Mouse (Mus musculus) forebrain, embryonic 14.5 days (tissue): ENCODE results near the gene Runx3. TPM values are rescaled to one million over a fixed set of nuclear protein-coding genes. Genes with fewer than 3 reads are reported as not detected.
A peak's percentile ranks its signal among the peaks of the same experiment; 100 is the strongest.

Source experiments
- ATAC-seq: fragments of 200-750 bp; cut with Nextera tagmentation; 2 replicates; pipeline ENCODE4 v1.8.0; 2017; ENCODE audit warnings: mild to moderate bottlenecking, moderate library complexity
- DNase-seq: peaks from one replicate; pipeline ENCODE4 v3.0.0-alpha.2; 2015; ENCODE audit warnings: low spot score
- H3K27ac ChIP-seq: fragments of 300-500 bp; sonication (generic); 2 replicates; pipeline ENCODE4 v1.5.1; 2014; ENCODE audit warnings: low read depth, mild to moderate bottlenecking, control low read depth, low read length, moderate library complexity
- H3K27me3 ChIP-seq: fragments of 300-500 bp; sonication (generic); replicated peaks from 2 replicates; pipeline ENCODE4 v1.6.1; 2014; ENCODE audit warnings: low read length, control low read depth, mixed read lengths; ENCODE audit not compliant: control insufficient read depth, insufficient read depth
- H3K36me3 ChIP-seq: fragments of 300-500 bp; sonication (generic); 2 replicates; pipeline ENCODE4 v1.6.1; 2014; ENCODE audit warnings: low read length, control low read depth; ENCODE audit not compliant: control insufficient read depth, insufficient read depth
- H3K4me1 ChIP-seq: fragments of 300-500 bp; sonication (generic); 2 replicates; pipeline ENCODE4 v1.6.1; 2014; ENCODE audit warnings: antibody characterized with exemption, low read length, control low read depth; ENCODE audit not compliant: control insufficient read depth, insufficient read depth
- H3K4me2 ChIP-seq: fragments of 300-500 bp; sonication (generic); 2 replicates; pipeline ENCODE4 v1.6.1; 2014; ENCODE audit warnings: mild to moderate bottlenecking, control low read depth, low read length
- H3K4me3 ChIP-seq: fragments of 300-500 bp; sonication (generic); 2 replicates; pipeline ENCODE4 v1.5.1; 2014; ENCODE audit warnings: low read depth, low read length, control low read depth
- H3K9ac ChIP-seq: fragments of 300-500 bp; sonication (generic); 2 replicates; pipeline ENCODE4 v1.6.1; 2014; ENCODE audit warnings: mild to moderate bottlenecking, low read length, control low read depth, moderate library complexity
- H3K9me3 ChIP-seq: fragments of 300-500 bp; sonication (generic); replicated peaks from 2 replicates; pipeline ENCODE4 v1.6.1; 2016; ENCODE audit warnings: low read length, control low read depth, mixed read lengths; ENCODE audit not compliant: control insufficient read depth
- whole genome bisulfite sequencing: fragments of 180-500 bp; shearing (Covaris S2); extraction: QIAGEN DNeasy Blood & Tissue Kit; methylation state at CpG from one replicate; pipeline ENCODE4 v1.1.7; 2014; 5-methylcytosine and 5-hydroxymethylcytosine counted together
- polyA plus RNA-seq: library from polyadenylated mRNA; unstranded; fragments of >200 nt; fragmentation: Nextera tagmentation; extraction: Ambion mirVana; gene quantifications from 2 replicates; pipeline ENCODE4 v1.2.1, GENCODE M21; 2014

Runx3 gene
- polyA plus RNA-seq, 1 experiment from 2014 or later, result not detected

- Histone ChIP-seq H3K4me2 (no peak overlapping the region), H3K9me3 (no peaks in the 10 kb centered on the region), H3K27ac (no peak overlapping the region), H3K4me1 (no peaks in the 10 kb centered on the region), H3K9ac (no peak overlapping the region), H3K27me3 (peaks cover 96% of the 10 kb centered on the region), H3K4me3 (no peak overlapping the region), H3K36me3 (no peaks in the 10 kb centered on the region)
- ATAC-seq, result no peak
- WGBS, result 2% methylated on average over 34 of the region's 34 CpGs
- DNase-seq, result no peak
Observed at GRCm38 (mm10) chr4:135151111-135151987, 30.9 kb downstream of the Runx3 start.

GRCm38 (mm10) chr4:135151988-135152594 lies 31.6 kb downstream of the Runx3 start:
- no peak overlapping the region for H3K9ac ChIP-seq
- H3K27ac ChIP-seq, result no peak overlapping the region
- ATAC-seq (no peak), DNase-seq (no peak)
- no peaks in the 10 kb centered on the region for H3K36me3 ChIP-seq
- H3K4me2 ChIP-seq, result peak overlapping the region; percentile 43
- H3K4me3 ChIP-seq, result peak overlapping the region; percentile 26
- WGBS, result under 1% methylated on average over 60 of the region's 63 CpGs
- H3K27me3 ChIP-seq, result peaks cover 96% of the 10 kb centered on the region
- no peaks in the 10 kb centered on the region for H3K4me1 ChIP-seq
- no peaks in the 10 kb centered on the region for H3K9me3 ChIP-seq

- DNase-seq (no peak), ATAC-seq (no peak)
- peak overlapping the region; percentile 43 for H3K4me2 ChIP-seq
Observed at GRCm38 (mm10) chr4:135152834-135153259, 32.4 kb downstream of the Runx3 start.

GRCm38 (mm10) chr4:135153260-135154088 lies 33.0 kb downstream of the Runx3 start:
- Histone ChIP-seq H3K9me3 (no peaks in the 10 kb centered on the region), H3K4me1 (no peaks in the 10 kb centered on the region), H3K36me3 (no peaks in the 10 kb centered on the region), H3K4me2 (no peak overlapping the region), H3K4me3 (no peak overlapping the region), H3K9ac (no peak overlapping the region), H3K27me3 (peaks cover 94% of the 10 kb centered on the region), H3K27ac (no peak overlapping the region)
- WGBS, result under 1% methylated on average over 37 of the region's 39 CpGs
- no peak for ATAC-seq
- DNase-seq, result no peak

More at GRCm38 (mm10) chr4:135152834-135153259, 32.4 kb downstream of the Runx3 start:
- WGBS, result under 1% methylated on average over 38 of the region's 45 CpGs
- Histone ChIP-seq H3K9ac (no peak overlapping the region), H3K9me3 (no peaks in the 10 kb centered on the region), H3K4me1 (no peaks in the 10 kb centered on the region), H3K36me3 (no peaks in the 10 kb centered on the region), H3K27me3 (peaks cover 96% of the 10 kb centered on the region), H3K27ac (no peak overlapping the region), H3K4me3 (peak overlapping the region; percentile 26)

GRCm38 (mm10) chr4:135154089-135154949 lies 33.9 kb downstream of the Runx3 start:
- ATAC-seq (no peak), DNase-seq (peak; percentile 44)
- no peak overlapping the region for H3K4me3 ChIP-seq
- no peaks in the 10 kb centered on the region for H3K4me1 ChIP-seq
- H3K27me3 ChIP-seq, result peaks cover 94% of the 10 kb centered on the region
- WGBS, result under 1% methylated on average over 21 of the region's 21 CpGs
- no peak overlapping the region for H3K27ac ChIP-seq
- H3K9ac ChIP-seq, result no peak overlapping the region
- H3K9me3 ChIP-seq, result no peaks in the 10 kb centered on the region
- no peaks in the 10 kb centered on the region for H3K36me3 ChIP-seq
- no peak overlapping the region for H3K4me2 ChIP-seq

GRCm38 (mm10) chr4:135155106-135155800 lies 34.8 kb downstream of the Runx3 start:
- Histone ChIP-seq H3K36me3 (no peaks in the 10 kb centered on the region), H3K4me3 (no peak overlapping the region), H3K4me1 (no peaks in the 10 kb centered on the region), H3K4me2 (no peak overlapping the region), H3K27ac (no peak overlapping the region), H3K9ac (no peak overlapping the region), H3K9me3 (no peaks in the 10 kb centered on the region), H3K27me3 (peaks cover 90% of the 10 kb centered on the region)
- WGBS, result 1% methylated on average over 28 of the region's 31 CpGs
- no peak for ATAC-seq
- DNase-seq, result no peak

- 5% methylated on average over 15 of the region's 15 CpGs for WGBS
- H3K4me1 ChIP-seq, result no peaks in the 10 kb centered on the region
- H3K27me3 ChIP-seq, result peaks cover 84% of the 10 kb centered on the region
- no peaks in the 10 kb centered on the region for H3K9me3 ChIP-seq
- H3K4me2 ChIP-seq, result no peak overlapping the region
- H3K9ac ChIP-seq, result no peak overlapping the region
- DNase-seq (no peak), ATAC-seq (no peak)
- no peak overlapping the region for H3K4me3 ChIP-seq
- no peak overlapping the region for H3K27ac ChIP-seq
- H3K36me3 ChIP-seq, result no peaks in the 10 kb centered on the region
Observed at GRCm38 (mm10) chr4:135155805-135156469, 35.5 kb downstream of the Runx3 start.
